Mouse (Mus musculus) gastrocnemius, postnatal 4 days (tissue): ENCODE results near the gene Fus. TPM values are rescaled to one million over a fixed set of nuclear protein-coding genes. Genes with fewer than 3 reads are reported as not detected.

Experiments used
- DNase-seq, 2 experiments: peaks; one replicate each; pipeline ENCODE4 v3.0.0; 2021 to 2022; ENCODE audit warnings: low spot score in 2 of 2, mixed read lengths in 2 of 2
- long read RNA-seq, 2 experiments: library from polyadenylated mRNA; stranded (forward); transcript quantifications; one replicate each; pipeline ENCODE4 v2.0.0; 2021
- total RNA-seq, 2 experiments: library from RNA; stranded (reverse); gene quantifications; 2 replicates each; pipeline ENCODE4 v1.2.3; 2021

The Fus gene
- 100 to 1,000 TPM; 287 to 354 TPM for total RNA-seq
- long read RNA-seq, experiment 1, full-length matches to known transcripts = 11 of 37 reads
- long read RNA-seq, experiment 1, partial matches to known transcripts = 23 of 37 reads
- long read RNA-seq, experiment 1, other reads (novel, unspliced or antisense) = 3 of 37 reads
- long read RNA-seq, experiment 2, full-length matches to known transcripts = 8 of 41 reads
- long read RNA-seq, experiment 2, partial matches to known transcripts = 12 of 41 reads
- long read RNA-seq, experiment 2, other reads (novel, unspliced or antisense) = 21 of 41 reads

GRCm38 (mm10) chr7:127967004-127967921 is at the start of gene Fus:
TSS of gene Fus (plus strand) at chr7:127967457.
- DNase-seq = peak; percentile 97

GRCm38 (mm10) chr7:127918203-127918602 is 49.1 kb upstream of the Fus start:
- no peak for DNase-seq

GRCm38 (mm10) chr7:127919290-127919689 is 48.0 kb upstream of the Fus start:
- DNase-seq = no peak

GRCm38 (mm10) chr7:127921516-127921915 is 45.7 kb upstream of the Fus start:
- no peak for DNase-seq

DNA sequence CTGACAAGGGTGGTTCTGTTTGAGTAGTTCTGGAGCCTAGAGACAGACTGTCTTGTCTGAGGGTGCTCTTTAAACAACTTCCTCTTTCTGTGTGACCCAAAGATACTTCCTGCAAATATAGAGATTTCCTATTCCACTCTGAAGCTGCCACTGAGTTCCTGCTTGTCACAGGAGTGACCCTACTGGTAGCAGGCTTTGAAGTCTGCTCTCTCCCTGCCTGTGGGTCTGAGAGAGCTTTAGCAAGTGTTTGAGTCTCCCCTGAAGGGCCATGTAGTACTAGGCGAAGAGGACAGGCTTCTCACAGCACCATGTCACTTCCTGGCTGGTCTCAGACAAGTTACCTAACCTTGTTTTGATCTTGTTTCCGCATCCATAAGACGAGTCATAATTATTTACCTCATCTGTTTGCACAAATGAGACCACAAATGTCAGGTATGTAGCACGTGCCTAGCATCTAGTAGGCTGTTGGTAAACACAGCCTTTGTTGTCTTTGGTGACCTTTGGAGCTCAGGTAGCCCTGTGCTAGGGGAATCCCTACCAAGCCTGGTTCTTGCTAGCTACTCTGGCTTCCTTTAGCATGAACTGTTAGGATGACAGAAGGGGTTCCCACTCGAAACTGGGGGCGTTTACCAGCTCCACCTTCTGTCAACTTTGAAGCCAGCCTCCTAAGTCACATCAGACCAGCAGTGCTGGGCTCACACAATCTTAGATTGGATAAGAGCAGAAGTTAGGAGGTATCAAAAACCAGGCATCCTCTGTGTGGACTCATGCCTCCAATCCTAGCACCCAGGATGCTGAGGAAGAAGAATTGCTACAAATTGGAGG is 44.6 kb upstream of the Fus start:
- no peak for DNase-seq

GRCm38 (mm10) chr7:127923714-127924113 is 43.5 kb upstream of the Fus start:
- DNase-seq = no peak

GRCm38 (mm10) chr7:127925252-127925651 is 42.0 kb upstream of the Fus start:
- no peak for DNase-seq

DNA sequence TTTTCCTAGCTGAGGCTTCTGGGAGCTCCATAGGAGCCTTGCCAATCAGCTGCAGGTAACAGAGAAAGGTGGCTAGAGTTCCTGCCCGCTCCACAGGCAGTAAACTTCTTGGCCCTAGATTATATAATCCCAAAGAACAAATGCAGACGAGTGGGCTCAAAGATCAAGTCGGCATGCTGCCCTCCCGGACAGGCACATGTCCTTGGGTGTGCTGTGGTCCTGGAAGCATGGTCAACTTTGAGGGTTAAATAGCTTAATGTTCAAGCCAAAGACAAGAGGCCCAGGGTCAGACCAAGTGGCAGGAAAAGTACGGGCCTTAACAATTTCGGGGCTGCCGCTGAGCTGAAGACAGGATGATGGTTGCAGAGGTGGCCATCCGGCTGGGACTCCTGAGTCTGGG is 41.2 kb upstream of the Fus start:
- no peak for DNase-seq

DNA sequence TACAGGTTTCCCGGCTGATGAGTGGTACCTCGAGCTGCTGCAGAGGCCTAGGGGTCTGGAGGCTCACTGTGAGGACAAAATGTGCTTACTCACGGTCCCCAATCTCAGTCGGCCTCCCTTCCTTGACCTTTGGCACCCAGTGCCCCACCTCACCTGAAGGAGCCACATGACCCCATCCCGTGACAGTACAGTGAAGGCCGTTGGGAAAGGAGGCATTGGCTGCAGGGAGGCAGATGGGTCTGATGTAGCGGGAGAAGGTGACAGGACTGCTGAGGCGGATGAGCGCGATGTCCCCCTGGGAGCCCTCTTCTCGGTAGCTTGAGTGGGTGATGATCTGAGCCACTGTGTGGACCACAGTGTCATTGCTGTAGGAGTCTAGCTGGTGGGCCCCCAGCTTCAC is 40.4 kb upstream of the Fus start:
- DNase-seq = no peak

DNA sequence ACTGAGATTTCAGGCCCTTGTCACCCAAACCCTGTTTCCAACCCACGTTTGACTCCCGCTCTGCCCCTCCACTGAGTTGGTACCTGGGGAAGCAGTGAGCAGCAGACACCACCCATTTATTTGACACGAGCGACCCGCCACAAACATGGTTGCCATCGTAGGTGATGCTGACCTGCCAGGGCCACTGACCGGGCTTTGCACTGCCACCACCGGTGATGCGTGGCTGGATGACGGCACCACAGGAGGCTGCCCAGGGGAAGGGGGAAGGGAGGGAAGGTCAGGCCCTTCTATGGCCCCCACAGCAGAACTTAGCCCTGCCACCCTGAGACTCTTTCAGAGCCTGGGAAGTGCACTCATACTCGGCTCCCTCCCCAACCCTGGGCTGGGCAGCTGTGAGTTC is 39.5 kb upstream of the Fus start:
- no peak for DNase-seq

DNA sequence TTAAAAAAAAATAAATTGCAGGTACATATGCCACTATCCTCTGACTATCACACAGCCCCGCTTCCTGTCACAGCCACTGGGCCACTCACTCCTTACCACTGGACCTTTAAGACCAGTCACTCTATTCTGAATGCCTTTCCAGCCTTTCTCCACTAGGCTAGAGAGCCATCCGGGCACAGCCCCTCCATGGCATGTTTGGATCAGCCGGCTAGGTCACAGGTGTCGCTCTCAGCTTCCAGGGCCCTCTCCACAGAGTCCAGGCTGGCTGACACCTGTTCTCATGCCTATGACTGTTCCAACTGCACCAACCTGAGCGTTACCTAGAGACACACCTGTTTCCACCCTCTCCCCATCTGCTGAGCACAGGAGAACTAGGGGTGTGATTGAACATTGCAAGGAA is 38.7 kb upstream of the Fus start:
- DNase-seq = no peak

DNA sequence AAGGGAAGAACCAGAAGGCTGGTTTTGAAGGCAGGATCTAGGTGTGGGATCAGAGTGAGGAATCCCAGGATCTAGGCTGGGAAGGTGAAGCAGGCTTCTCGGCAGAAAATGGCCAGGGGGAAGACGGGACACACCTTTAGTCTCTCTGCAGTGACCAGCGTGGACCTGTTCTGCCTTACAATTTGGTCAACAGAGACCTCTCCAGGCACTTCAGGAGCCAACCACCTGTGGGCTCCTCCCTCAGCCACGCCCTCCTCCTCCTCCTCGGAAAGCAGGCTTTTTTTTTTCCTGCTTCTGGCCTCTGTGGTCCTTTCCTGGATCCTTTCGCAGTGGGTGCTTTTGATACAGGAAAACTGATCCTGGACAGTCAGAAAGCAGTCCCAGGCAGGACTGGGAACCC is 37.3 kb upstream of the Fus start, which contains the start of gene Prss8:
Gene Prss8, minus strand, starts transcription at position 182 of the 400 bp plus-strand sequence.
- DNase-seq = no peak

GRCm38 (mm10) chr7:127930636-127931035 is 36.6 kb upstream of the Fus start:
- DNase-seq = no peak

GRCm38 (mm10) chr7:127931351-127932135 is 35.7 kb upstream of the Fus start:
- DNase-seq = no peak

DNA sequence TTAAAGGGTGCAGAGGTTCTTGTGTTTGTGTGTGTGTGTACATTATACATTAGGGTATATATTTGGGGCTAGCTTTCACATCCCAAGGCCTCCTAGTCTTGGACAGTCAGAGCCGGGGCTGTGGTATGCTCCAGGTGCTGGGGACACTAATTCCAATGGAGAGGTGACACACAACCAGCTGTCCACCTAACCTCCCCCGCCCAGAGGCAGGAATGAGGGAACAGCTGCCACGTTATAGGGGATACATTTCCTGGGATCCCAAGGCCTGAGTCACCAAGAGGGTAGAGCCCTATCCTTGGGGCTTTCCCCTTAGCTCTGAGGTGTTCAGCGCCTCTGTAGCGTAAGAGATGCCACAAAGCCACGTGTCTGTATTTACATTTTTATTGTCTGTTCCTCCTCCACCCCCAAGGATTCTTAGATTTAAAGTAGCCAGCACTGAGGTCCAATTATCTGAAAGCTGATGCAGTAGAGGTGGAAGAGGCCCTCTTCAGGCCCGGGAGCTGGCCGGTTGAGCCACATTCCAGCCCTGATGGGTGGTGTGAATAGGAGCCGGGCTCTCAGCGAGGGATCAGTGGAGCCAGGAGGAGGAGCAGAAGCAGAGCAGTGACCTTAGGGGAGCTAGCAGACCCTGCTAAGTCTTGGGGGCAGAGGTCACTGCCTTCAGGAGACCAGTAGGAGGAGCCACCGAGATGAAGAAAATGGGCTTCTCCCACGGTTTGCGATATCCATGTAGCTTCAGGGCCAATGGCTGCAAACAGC is 34.8 kb upstream of the Fus start:
- no peak for DNase-seq

- no peak for DNase-seq
Measured at GRCm38 (mm10) chr7:127934075-127934474, 33.2 kb upstream of the Fus start.

GRCm38 (mm10) chr7:127935028-127935722 is 32.1 kb upstream of the Fus start:
- DNase-seq = peak; percentile 96

DNA sequence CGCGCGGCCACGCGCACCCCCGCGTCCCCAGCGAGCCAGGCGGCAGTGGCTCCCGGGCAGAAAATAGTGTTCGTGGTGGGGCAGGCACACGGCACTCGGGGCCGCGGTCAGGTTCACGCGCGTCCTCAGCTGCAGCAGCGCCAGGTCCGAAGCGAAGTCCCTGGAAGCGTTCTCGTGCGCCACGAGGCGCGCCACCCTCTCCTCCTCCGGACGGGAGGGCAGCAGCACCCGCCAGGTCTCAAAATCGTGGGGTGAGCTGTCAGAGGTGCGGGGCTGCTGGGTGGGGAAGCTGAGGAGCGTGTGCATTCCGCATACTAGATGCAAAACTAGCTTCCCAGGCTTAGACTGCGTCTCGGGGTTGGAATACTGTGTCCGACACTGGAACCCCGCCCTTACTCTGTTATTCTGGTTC is 31.5 kb upstream of the Fus start:
- DNase-seq = no peak

- no peak for DNase-seq
Measured at GRCm38 (mm10) chr7:127936216-127936884, 30.9 kb upstream of the Fus start.
